Mouse (Mus musculus): ENCODE measurements around the gene C1qa.

Gene C1qa

GRCm38 (mm10) chr4:136861806-136862205, 36.8 kb downstream of the C1qa start:
- DNase-seq (ENCODE audit: low spot score in 2 of 2): no peak

DNA sequence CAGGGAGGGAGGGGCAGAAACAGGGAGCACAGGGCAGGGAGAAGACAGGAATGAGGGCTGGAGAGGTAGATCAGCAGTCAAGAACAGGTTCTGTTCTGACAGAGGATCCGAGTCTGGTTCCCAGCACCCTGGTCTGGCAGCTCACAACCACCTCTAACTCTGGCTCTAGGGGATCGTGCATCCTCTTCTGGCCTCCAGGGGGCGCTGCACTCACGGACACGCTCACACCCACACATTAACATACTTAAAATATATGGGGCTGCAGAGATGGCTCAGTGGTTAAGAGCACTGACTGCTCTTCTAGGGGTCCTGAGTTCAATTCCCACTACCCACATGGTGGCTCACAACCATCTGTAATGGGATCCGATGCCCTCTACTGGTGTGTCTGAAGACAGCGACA, 38.6 kb downstream of the C1qa start:
- DNase-seq (ENCODE audit: low spot score in 2 of 2): no peak

- no peak for DNase-seq (ENCODE audit: low spot score in 2 of 2)
These were observed 43.5 kb downstream of the C1qa start for GRCm38 (mm10) chr4:136855081-136855480.

- no peak for DNase-seq (ENCODE audit: low spot score in 2 of 2)
These were observed 45.6 kb downstream of the C1qa start for GRCm38 (mm10) chr4:136852989-136853388.

GRCm38 (mm10) chr4:136852119-136852518, 46.5 kb downstream of the C1qa start:
- no peak for DNase-seq (ENCODE audit: low spot score in 2 of 2)

GRCm38 (mm10) chr4:136848565-136848964, 50.0 kb downstream of the C1qa start:
- DNase-seq (ENCODE audit: low spot score in 2 of 2): no peak

DNA sequence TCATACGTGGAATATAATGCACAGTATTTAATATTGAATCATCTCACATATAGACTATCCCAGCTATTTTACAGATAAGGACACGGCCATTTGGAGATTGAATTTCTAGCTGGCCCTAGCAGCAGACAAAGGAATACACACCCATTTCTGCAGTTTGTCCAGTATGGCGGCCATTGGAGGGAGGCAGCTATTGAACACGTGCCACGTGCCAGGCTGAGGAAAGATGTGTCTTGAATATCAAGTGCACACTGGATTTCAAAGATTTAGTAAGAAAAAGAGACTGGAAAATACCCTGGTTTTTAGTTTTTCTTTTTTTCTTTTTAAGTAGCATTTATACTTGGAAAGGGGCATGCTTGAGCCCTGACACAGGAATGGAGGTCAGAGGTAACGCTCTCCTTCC, 51.4 kb downstream of the C1qa start:
- no peak for DNase-seq (ENCODE audit: low spot score in 2 of 2)
